Mouse (Mus musculus) ES-Bruce4 (cell line): ENCODE data around the gene Cacna1e. TPM values are rescaled to one million over a fixed set of nuclear protein-coding genes. Genes with fewer than 3 reads are reported as not detected.

Experiments
- H3K27ac ChIP-seq: 2 replicates; pipeline ENCODE4 v1.5.1; 2012; ENCODE audit warnings: low read length, inconsistent platforms; ENCODE audit not compliant: insufficient read depth
- H3K27me3 ChIP-seq: 2 replicates; pipeline ENCODE4 v1.6.1; 2012; ENCODE audit warnings: mild to moderate bottlenecking, low read length, inconsistent platforms; ENCODE audit not compliant: control insufficient read depth, poor library complexity, insufficient read depth, severe bottlenecking
- H3K36me3 ChIP-seq: 2 replicates; pipeline ENCODE4 v1.6.1; 2012; ENCODE audit warnings: inconsistent platforms, mild to moderate bottlenecking, low read length, moderate library complexity; ENCODE audit not compliant: control insufficient read depth, poor library complexity, insufficient read depth, severe bottlenecking
- H3K4me1 ChIP-seq: one replicate; pipeline ENCODE4 v1.8.1; 2011; ENCODE audit warnings: low read length; ENCODE audit not compliant: control insufficient read depth, insufficient read depth
- H3K4me3 ChIP-seq: 2 replicates; pipeline ENCODE4 v1.5.1; 2011; ENCODE audit warnings: low read depth, mild to moderate bottlenecking, low read length
- H3K9ac ChIP-seq: 2 replicates; pipeline ENCODE4 v1.6.1; 2012; ENCODE audit warnings: low read depth, mild to moderate bottlenecking, inconsistent platforms; ENCODE audit not compliant: poor library complexity, severe bottlenecking
- H3K9me3 ChIP-seq: replicated peaks from 2 replicates; pipeline ENCODE4 v1.6.1; 2012; ENCODE audit warnings: mild to moderate bottlenecking, low read length, inconsistent platforms; ENCODE audit not compliant: control insufficient read depth, poor library complexity, insufficient read depth, severe bottlenecking
- CTCF ChIP-seq: IDR thresholded peaks from one replicate; pipeline ENCODE4 v1.8.1; 2011; ENCODE audit warnings: low read depth, low read length
- EP300 ChIP-seq: IDR thresholded peaks from 2 replicates; pipeline ENCODE4 v1.6.1; 2011; ENCODE audit warnings: low read depth, low read length; ENCODE audit not compliant: insufficient read depth
- POLR2A ChIP-seq: IDR thresholded peaks from one replicate; pipeline ENCODE4 v1.8.1; 2011; ENCODE audit warnings: low read length; ENCODE audit not compliant: insufficient read depth
- polyA plus RNA-seq: library from polyadenylated mRNA; stranded (reverse); fragments of >200 nt; gene quantifications from 2 replicates; pipeline ENCODE4 v1.2.4, GENCODE M21; 2011; ENCODE audit warnings: low read depth; ENCODE audit not compliant: missing spikeins, insufficient read depth, insufficient read length

Cacna1e gene
- polyA plus RNA-seq, 1 experiment: 0.10 TPM

GRCm38 (mm10) chr1:154500869-154501268 lies 383.4 kb downstream of the Cacna1e start:
- Histone ChIP-seq H3K36me3 (no peaks in the 10 kb centered on the region), H3K4me1 (no peaks in the 10 kb centered on the region), H3K9me3 (no peaks in the 10 kb centered on the region), H3K27ac (no peak overlapping the region), H3K9ac (no peak overlapping the region), H3K27me3 (no peaks in the 10 kb centered on the region), H3K4me3 (no peak overlapping the region)
- TF ChIP-seq EP300 (no peak), POLR2A (no peak), CTCF (no peak)

- no peak overlapping the region for H3K9ac ChIP-seq
- no peaks in the 10 kb centered on the region for H3K27me3 ChIP-seq
- H3K27ac ChIP-seq: no peak overlapping the region
- H3K36me3 ChIP-seq: no peaks in the 10 kb centered on the region
- no peak overlapping the region for H3K4me3 ChIP-seq
- no peaks in the 10 kb centered on the region for H3K4me1 ChIP-seq
- no peaks in the 10 kb centered on the region for H3K9me3 ChIP-seq
- TF ChIP-seq EP300 (no peak), CTCF (no peak), POLR2A (no peak)
These were observed 384.0 kb downstream of the Cacna1e start for GRCm38 (mm10) chr1:154500187-154500866.

- no peak overlapping the region for H3K27ac ChIP-seq
- no peaks in the 10 kb centered on the region for H3K36me3 ChIP-seq
- TF ChIP-seq CTCF: no peak
- no peak for TF ChIP-seq EP300
- no peak for TF ChIP-seq POLR2A
- no peaks in the 10 kb centered on the region for H3K9me3 ChIP-seq
- H3K4me1 ChIP-seq: no peaks in the 10 kb centered on the region
- H3K27me3 ChIP-seq: no peaks in the 10 kb centered on the region
- no peak overlapping the region for H3K4me3 ChIP-seq
- H3K9ac ChIP-seq: no peak overlapping the region
These were observed 385.5 kb downstream of the Cacna1e start for GRCm38 (mm10) chr1:154498821-154499220.

- TF ChIP-seq POLR2A (no peak), EP300 (no peak), CTCF (no peak)
- H3K9ac ChIP-seq: no peak overlapping the region
These were observed 393.2 kb downstream of the Cacna1e start for GRCm38 (mm10) chr1:154491071-154491470.

GRCm38 (mm10) chr1:154476671-154477070 lies 407.6 kb downstream of the Cacna1e start:
- Histone ChIP-seq H3K4me1 (no peaks in the 10 kb centered on the region), H3K9me3 (no peaks in the 10 kb centered on the region), H3K9ac (no peak overlapping the region), H3K4me3 (no peak overlapping the region), H3K27ac (no peak overlapping the region), H3K27me3 (no peaks in the 10 kb centered on the region; the same call in 1 of the 2 replicates), H3K36me3 (no peaks in the 10 kb centered on the region)
- TF ChIP-seq EP300 (no peak), CTCF (no peak), POLR2A (no peak)

More at GRCm38 (mm10) chr1:154491071-154491470, 393.2 kb downstream of the Cacna1e start:
- no peak overlapping the region for H3K27ac ChIP-seq
- no peaks in the 10 kb centered on the region for H3K4me1 ChIP-seq
- no peak overlapping the region for H3K4me3 ChIP-seq
- H3K9me3 ChIP-seq: no peaks in the 10 kb centered on the region
- no peaks in the 10 kb centered on the region for H3K27me3 ChIP-seq
- no peaks in the 10 kb centered on the region for H3K36me3 ChIP-seq

GRCm38 (mm10) chr1:154475706-154476105 lies 408.6 kb downstream of the Cacna1e start:
- TF ChIP-seq POLR2A (no peak), EP300 (no peak), CTCF (no peak)
- H3K27ac ChIP-seq: no peak overlapping the region
- no peaks in the 10 kb centered on the region for H3K4me1 ChIP-seq
- no peak overlapping the region for H3K4me3 ChIP-seq
- H3K9ac ChIP-seq: no peak overlapping the region
- no peaks in the 10 kb centered on the region; the same call in 1 of the 2 replicates for H3K27me3 ChIP-seq
- no peaks in the 10 kb centered on the region for H3K36me3 ChIP-seq
- no peaks in the 10 kb centered on the region for H3K9me3 ChIP-seq
